21 mouse cellular contexts compared by ENCODE assay signal in the genomic region with DNA sequence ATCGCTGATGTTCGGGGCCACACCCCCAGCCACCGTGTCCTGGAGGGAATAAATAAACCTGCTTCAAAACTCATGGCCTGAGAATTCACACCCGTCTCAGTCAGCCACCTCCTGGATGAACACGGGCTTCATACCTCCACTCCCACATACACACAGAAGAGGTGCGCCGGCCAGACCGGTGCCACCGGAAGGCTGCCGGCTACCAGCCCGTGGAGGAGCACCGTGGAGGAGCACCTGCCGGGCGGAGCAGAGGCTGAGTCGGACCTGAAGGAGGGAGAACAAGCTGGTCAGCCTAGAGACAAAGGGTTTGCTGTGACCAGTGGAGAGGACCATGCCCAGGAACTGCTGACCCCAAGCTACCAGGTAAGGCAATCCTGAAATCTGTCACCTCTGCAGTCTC. TPM values are rescaled to one million over a fixed set of nuclear protein-coding genes. Genes with fewer than 3 reads are reported as not detected.
DNase-seq lines count a peak whose midpoint lies in the region; ATAC-seq and TF ChIP-seq lines count a peak whose summit lies in the region.
"Had no signal": no experiment of that assay in that cellular context is flagged by ENCODE, and none has a peak within 500 bp of the region (broad histone marks: within the 10 kb centered on the region; RNA-seq: fewer than 3 reads in every experiment).

A gene (plus strand): TSS at position 78 of the 400 bp plus-strand sequence.

- H3K9me3 ChIP-seq in kidney, embryonic 15.5 days (replicated peaks), result no peaks in the 10 kb centered on the region
- H3K9me3 ChIP-seq: embryonic facial prominence, embryonic 13.5 days; forebrain, embryonic 12.5 days; heart, embryonic 13.5 days; hindbrain, embryonic 12.5 days had no signal

- no peaks in the 10 kb centered on the region for H3K27me3 ChIP-seq in kidney, embryonic 15.5 days
- H3K27me3 ChIP-seq in kidney, adult 2 months (replicated peaks; ENCODE audit: control insufficient read depth, insufficient read depth, low read length), result no peaks in the 10 kb centered on the region
- H3K27me3 ChIP-seq: embryonic facial prominence, embryonic 13.5 days; forebrain, embryonic 12.5 days; heart, embryonic 13.5 days; hindbrain, embryonic 12.5 days had no signal

- peaks cover 7% of the 10 kb centered on the region; the same call in 1 of the 2 replicates for H3K4me1 ChIP-seq in kidney, embryonic 15.5 days
- no peaks in the 10 kb centered on the region for H3K4me1 ChIP-seq in kidney, adult 2 months (ENCODE audit: control insufficient read depth, insufficient read depth, low read length)
- H3K4me1 ChIP-seq: embryonic facial prominence, embryonic 13.5 days; heart, embryonic 13.5 days had no signal

- no peak within 1 kb of the TSS for H3K4me2 ChIP-seq in kidney, embryonic 15.5 days
- H3K4me2 ChIP-seq: embryonic facial prominence, embryonic 13.5 days; forebrain, embryonic 12.5 days; heart, embryonic 13.5 days; hindbrain, embryonic 12.5 days had no signal

- 0 out of 2 replicates have a peak, but pooled peaks have one; percentile 16 for ATAC-seq in kidney, embryonic 15.5 days (replicated peaks; ENCODE audit: low FRiP score)
- ATAC-seq: forebrain, embryonic 16.5 days had no signal

- no peak for TF ChIP-seq CTCF in kidney, adult 2 months (conservative IDR thresholded peaks at IDR 0.05; ENCODE audit: insufficient read depth, insufficient read length, low read depth, low read length)

- no peak within 1 kb of the TSS for H3K9ac ChIP-seq in kidney, embryonic 15.5 days
- H3K9ac ChIP-seq: embryonic facial prominence, embryonic 13.5 days; forebrain, embryonic 12.5 days; heart, embryonic 13.5 days; hindbrain, embryonic 12.5 days had no signal

- H3K27ac ChIP-seq in kidney, embryonic 15.5 days, result no peak within 1 kb of the TSS
- no peak within 1 kb of the TSS for H3K27ac ChIP-seq in kidney, adult 2 months (ENCODE audit: insufficient read depth, low read depth, low read length)
- H3K27ac ChIP-seq: embryonic facial prominence, embryonic 13.5 days; forebrain, embryonic 12.5 days; heart, adult 2 months; heart, embryonic 13.5 days; hindbrain, embryonic 12.5 days had no signal

- peaks cover 19% of the 10 kb centered on the region for H3K36me3 ChIP-seq in kidney, embryonic 15.5 days
- H3K36me3 ChIP-seq in kidney, adult 2 months (ENCODE audit: control insufficient read depth, insufficient read depth, low read length), result no peaks in the 10 kb centered on the region

- H3K4me3 ChIP-seq in kidney, embryonic 15.5 days (replicated peaks), result no peak within 1 kb of the TSS
- H3K4me3 ChIP-seq in kidney, adult 2 months (ENCODE audit: insufficient read depth, low read depth, low read length), result no peak within 1 kb of the TSS
- H3K4me3 ChIP-seq: embryonic facial prominence, embryonic 13.5 days; forebrain, embryonic 12.5 days; heart, adult 2 months; heart, embryonic 13.5 days; hindbrain, embryonic 12.5 days had no signal

- intact Hi-C loops in left cerebral cortex, postnatal 36 days (cut with DNase I), result no loop called here

- DNase-seq in kidney, adult 2 months, result no peak
- DNase-seq in kidney, postnatal 14 days, result peak; percentile 8
- no peak for DNase-seq in kidney, adult 18-20 months
- DNase-seq in R1 (ENCODE audit: low read depth, low spot score), result peak; percentile 27
- peak; percentile 26 to 31 for DNase-seq in kidney, postnatal 4 days
- DNase-seq in left cerebral cortex, postnatal 36 days (ENCODE audit: low spot score in 2 of 2), result no peak
- no peak for DNase-seq in cerebellum, adult 9-10 months
- DNase-seq: adrenal gland, adult 8-10 months; adrenal gland, postnatal 36 days; cerebellum, adult 9-11 months; cerebellum, postnatal 36 days; gastrocnemius, postnatal 10 days; heart, adult 2 months; heart, postnatal 4 days had no signal

- no peak for TF ChIP-seq POLR2A in kidney, adult 2 months (IDR thresholded peaks at IDR 0.05; ENCODE audit: low read depth, low read length)

- WGBS in kidney, embryonic 15.5 days, result 66% methylated on average over 15 of the region's 15 CpGs
- WGBS in kidney, adult 2 months, result 29% methylated on average over 15 of the region's 15 CpGs

RNA-seq across cellular contexts. Expression of the gene that starts here (rescaled TPM):
- 0.14 and 0.34 TPM in 2 replicates for polyA plus RNA-seq in kidney, embryonic 15.5 days (2015; fragmentation: Nextera tagmentation; extraction: Ambion mirVana)
- 0.15 and 0.31 TPM in 2 replicates for polyA plus RNA-seq in kidney, adult 2 months (2012; rRNA removed)
- total RNA-seq in left cerebral cortex, postnatal 36 days (2021), result 1 to 10 TPM in 1 of 2 experiments, under 1 TPM in 1; 0.84 to 1.1 TPM
- polyA plus RNA-seq: heart, postnatal 0 days had no signal

Comparison
In these comparisons a context has a peak if more than half of its experiments do, and no peak if none do; other contexts are left out.
1. DNase-seq: peak in kidney, postnatal 14 days (single experiment), R1 (single experiment) and kidney, postnatal 4 days (2 of 2); none in kidney, adult 2 months (single experiment), kidney, adult 18-20 months (single experiment), left cerebral cortex, postnatal 36 days (0 of 2) and cerebellum, adult 9-10 months (single experiment).
2. Peak in ATAC-seq in kidney, embryonic 15.5 days; RNA of the gene not detected or under 1 TPM.